Mouse (Mus musculus) hindbrain, postnatal 0 days (tissue): ENCODE data around the gene Pde9a. TPM values are rescaled to one million over a fixed set of nuclear protein-coding genes. Genes with fewer than 3 reads are reported as not detected.

Experiments
- ATAC-seq: fragments of 200-750 bp; cut with Nextera tagmentation; 2 replicates; pipeline ENCODE4 v1.8.0; 2017; ENCODE audit warnings: mild to moderate bottlenecking, moderate TSS enrichment, moderate library complexity
- DNase-seq: peaks from one replicate; pipeline ENCODE4 v3.0.0-alpha.2; 2015; ENCODE audit warnings: low spot score
- H3K27ac ChIP-seq: fragments of 300-500 bp; sonication (generic); 2 replicates; pipeline ENCODE4 v1.5.1; 2014; ENCODE audit warnings: mild to moderate bottlenecking
- H3K27me3 ChIP-seq: fragments of 300-500 bp; sonication (generic); 2 replicates; pipeline ENCODE4 v1.6.1; 2014; ENCODE audit warnings: low read length, mixed read lengths; ENCODE audit not compliant: insufficient read depth
- H3K36me3 ChIP-seq: fragments of 300-500 bp; sonication (generic); 2 replicates; pipeline ENCODE4 v1.6.1; 2014; ENCODE audit warnings: low read length, mixed read lengths; ENCODE audit not compliant: insufficient read depth
- H3K4me1 ChIP-seq: fragments of 300-500 bp; sonication (generic); 2 replicates; pipeline ENCODE4 v1.6.1; 2014; ENCODE audit warnings: antibody characterized with exemption, low read length, mixed read lengths; ENCODE audit not compliant: insufficient read depth
- H3K4me2 ChIP-seq: fragments of 300-500 bp; sonication (generic); 2 replicates; pipeline ENCODE4 v1.6.1; 2014; ENCODE audit warnings: low read depth, mild to moderate bottlenecking, low read length, moderate library complexity, mixed read lengths
- H3K4me3 ChIP-seq: fragments of 300-500 bp; sonication (generic); 2 replicates; pipeline ENCODE4 v1.5.1; 2014; ENCODE audit warnings: low read length
- H3K9ac ChIP-seq: fragments of 300-500 bp; sonication (generic); replicated peaks from 2 replicates; pipeline ENCODE4 v1.6.1; 2014; ENCODE audit warnings: mild to moderate bottlenecking, low read length, moderate library complexity, mixed read lengths
- H3K9me3 ChIP-seq: fragments of 300-500 bp; sonication (generic); 2 replicates; pipeline ENCODE4 v1.6.1; 2016; ENCODE audit warnings: low read length, mixed read lengths
- CTCF ChIP-seq: IDR thresholded peaks from 2 replicates; pipeline ENCODE4 v1.5.1; 2016; ENCODE audit warnings: antibody characterized with exemption, control low read depth, low read depth
- WGBS: fragments of 180-500 bp; shearing (Covaris S2); extraction: QIAGEN DNeasy Blood & Tissue Kit; methylation state at CpG from one replicate; pipeline ENCODE4 v1.1.7; 2014; 5-methylcytosine and 5-hydroxymethylcytosine counted together
- polyA plus RNA-seq: library from polyadenylated mRNA; unstranded; fragments of >200 nt; fragmentation: Nextera tagmentation; extraction: Ambion mirVana; gene quantifications from 2 replicates; pipeline ENCODE4 v1.2.1, GENCODE M21; 2015
- total RNA-seq: library from RNA; depleted of rRNA; stranded (reverse); fragments of >200 nt; gene quantifications from 2 replicates; pipeline ENCODE4 v1.2.3, GENCODE M21; 2014

The Pde9a gene
- total and polyA plus RNA-seq, 2 experiments from 2014 or later, result 35.2 to 39.8 TPM

DNA sequence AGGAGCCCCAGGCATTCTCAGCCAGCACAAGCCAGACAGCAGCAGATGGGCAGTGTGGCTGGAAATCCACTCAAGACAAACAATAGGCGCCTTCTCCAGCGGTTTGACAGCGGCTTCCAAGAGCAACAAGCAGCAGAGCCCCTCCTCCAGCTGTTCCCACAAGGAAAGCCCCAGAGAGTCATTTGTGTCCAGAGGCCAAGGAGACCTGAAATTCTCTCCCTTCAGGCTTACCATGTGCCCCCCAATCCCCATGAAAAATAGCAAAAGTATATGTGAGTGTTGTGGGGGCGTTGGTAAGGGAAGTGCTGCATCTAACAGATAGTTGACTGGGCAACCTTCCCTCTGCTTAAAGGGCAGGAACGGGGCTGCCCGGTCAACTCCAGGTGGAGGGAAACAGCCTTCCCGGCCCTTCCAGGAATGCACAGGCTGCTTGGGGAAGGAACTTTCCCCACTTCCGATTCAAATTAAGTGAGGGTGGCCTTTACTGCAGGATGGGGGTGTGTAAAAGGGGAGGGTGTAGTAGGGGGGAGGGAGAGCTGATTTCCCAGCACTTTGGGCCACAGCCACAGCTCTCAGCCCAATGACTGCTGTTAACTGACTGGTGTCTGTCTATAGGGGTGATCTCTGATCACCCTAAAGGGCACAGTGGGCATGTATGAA is 912 bp upstream of the Pde9a start:
- 16% methylated on average over 8 of the region's 8 CpGs for WGBS
- Histone ChIP-seq H3K9ac (peak overlapping the region; percentile 64; the same call in 1 of the 2 replicates), H3K4me2 (peak overlapping the region; percentile 69), H3K4me1 (peaks cover 37% of the 10 kb centered on the region), H3K27me3 (no peaks in the 10 kb centered on the region), H3K27ac (peak overlapping the region; percentile 78), H3K4me3 (no peak overlapping the region), H3K36me3 (no peaks in the 10 kb centered on the region), H3K9me3 (no peaks in the 10 kb centered on the region)
- ATAC-seq, result no peak; the same call in 1 of the 2 replicates
- no peak for TF ChIP-seq CTCF
- DNase-seq, result no peak

DNA sequence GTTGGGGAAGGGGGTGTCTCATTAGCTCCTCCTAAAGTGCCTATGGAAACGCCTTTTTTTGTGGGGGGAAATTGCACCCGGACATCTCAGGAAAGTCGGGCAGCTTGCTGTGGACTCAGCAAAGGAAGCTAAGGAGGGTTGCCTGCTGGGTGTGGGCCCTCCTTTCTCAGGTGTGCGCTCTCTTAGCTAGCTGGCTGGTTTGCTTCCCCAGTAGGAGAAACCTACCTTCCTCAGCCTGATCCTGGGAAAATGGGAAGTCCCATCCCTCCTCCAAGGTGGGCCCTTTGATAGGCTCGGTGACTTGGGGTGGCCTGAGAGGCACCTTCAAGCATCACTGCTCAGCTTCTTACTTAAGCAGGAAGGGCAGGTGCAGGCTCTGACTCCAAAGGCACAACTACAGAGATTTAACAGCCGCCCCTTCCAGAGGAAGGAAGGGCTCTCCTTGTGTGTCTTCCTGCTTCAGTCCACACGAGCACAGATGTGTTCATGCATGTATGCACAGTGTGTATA is 811 bp downstream of the Pde9a start:
- Histone ChIP-seq H3K9ac (peak overlapping the region; percentile 64), H3K4me1 (peaks cover 37% of the 10 kb centered on the region), H3K9me3 (no peaks in the 10 kb centered on the region), H3K4me3 (peak overlapping the region; percentile 69), H3K36me3 (no peaks in the 10 kb centered on the region), H3K27me3 (no peaks in the 10 kb centered on the region), H3K27ac (peak overlapping the region; percentile 78), H3K4me2 (peak overlapping the region; percentile 69)
- no peak for ATAC-seq
- DNase-seq, result no peak
- no peak for TF ChIP-seq CTCF
- WGBS, result 12% methylated on average over 7 of the region's 7 CpGs

DNA sequence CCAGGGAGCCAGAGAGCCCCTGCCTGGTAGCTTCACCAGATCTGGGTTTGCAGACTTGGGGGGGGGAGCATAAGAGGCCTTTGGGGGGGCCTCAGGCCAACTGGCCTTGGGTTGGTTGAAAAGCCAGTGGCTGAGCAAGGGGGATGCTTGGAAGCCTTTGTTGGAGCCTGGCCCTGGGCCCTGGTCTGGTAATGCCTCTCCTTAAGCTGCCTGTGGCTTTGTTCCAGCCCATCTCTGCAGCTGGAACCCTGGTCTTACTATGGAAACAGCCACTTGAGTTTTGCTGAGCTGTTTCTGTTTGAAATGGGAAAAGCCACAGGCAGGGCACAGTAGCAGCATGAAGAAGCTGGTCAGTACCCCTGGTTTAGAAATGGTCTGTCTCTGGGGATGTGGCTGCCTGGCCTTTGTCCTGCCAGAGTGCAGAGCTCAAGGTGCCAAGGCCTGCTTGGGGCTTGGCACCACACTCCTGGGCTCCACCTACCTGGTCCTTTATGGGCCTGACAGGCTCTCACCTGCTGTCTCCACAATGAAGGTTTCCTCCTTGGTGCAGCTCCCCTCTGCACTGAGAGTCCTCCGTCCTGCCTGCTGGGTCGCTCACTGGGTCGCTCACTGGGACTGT is 3.5 kb downstream of the Pde9a start:
- peak; percentile 81 for DNase-seq
- H3K4me1 ChIP-seq, result peaks cover 37% of the 10 kb centered on the region
- H3K4me3 ChIP-seq, result no peak overlapping the region
- TF ChIP-seq CTCF, result no peak
- peak overlapping the region; percentile 48; the same call in 1 of the 2 replicates for H3K27ac ChIP-seq
- ATAC-seq, result peak; percentile 36; the same call in 1 of the 2 replicates
- H3K27me3 ChIP-seq, result no peaks in the 10 kb centered on the region
- peak overlapping the region; percentile 13; the same call in 1 of the 2 replicates for H3K9ac ChIP-seq
- no peaks in the 10 kb centered on the region for H3K36me3 ChIP-seq
- no peaks in the 10 kb centered on the region for H3K9me3 ChIP-seq
- peak overlapping the region; percentile 69; the same call in 1 of the 2 replicates for H3K4me2 ChIP-seq
- WGBS, result 83% methylated on average over 3 of the region's 3 CpGs

DNA sequence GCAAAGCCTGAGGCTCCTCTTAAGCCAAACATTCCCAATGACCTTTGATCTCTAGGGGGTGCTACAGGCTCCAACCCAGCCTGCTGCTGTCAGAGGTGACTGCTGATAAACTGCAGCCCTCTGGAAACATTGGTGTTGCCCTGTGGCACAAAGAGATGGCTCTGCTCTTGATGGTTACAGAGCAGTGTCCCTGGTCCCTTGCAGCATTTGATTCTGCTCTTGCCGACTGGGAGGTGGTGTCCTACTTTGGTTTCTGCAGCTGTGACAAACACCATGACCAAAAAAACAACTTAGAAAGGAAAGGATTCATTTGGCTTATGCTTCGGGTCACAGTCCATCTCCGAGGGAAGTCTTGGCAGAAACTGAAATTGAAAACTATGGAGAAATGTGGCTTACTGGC is 5.5 kb downstream of the Pde9a start:
- Histone ChIP-seq H3K36me3 (no peaks in the 10 kb centered on the region), H3K27me3 (no peaks in the 10 kb centered on the region), H3K4me1 (peaks cover 28% of the 10 kb centered on the region), H3K4me3 (no peak overlapping the region), H3K27ac (no peak overlapping the region), H3K4me2 (no peak overlapping the region), H3K9ac (no peak overlapping the region), H3K9me3 (no peaks in the 10 kb centered on the region)
- ATAC-seq, result no peak
- WGBS, result 74% methylated on average over 3 of the region's 3 CpGs
- no peak for TF ChIP-seq CTCF
- DNase-seq, result no peak

DNA sequence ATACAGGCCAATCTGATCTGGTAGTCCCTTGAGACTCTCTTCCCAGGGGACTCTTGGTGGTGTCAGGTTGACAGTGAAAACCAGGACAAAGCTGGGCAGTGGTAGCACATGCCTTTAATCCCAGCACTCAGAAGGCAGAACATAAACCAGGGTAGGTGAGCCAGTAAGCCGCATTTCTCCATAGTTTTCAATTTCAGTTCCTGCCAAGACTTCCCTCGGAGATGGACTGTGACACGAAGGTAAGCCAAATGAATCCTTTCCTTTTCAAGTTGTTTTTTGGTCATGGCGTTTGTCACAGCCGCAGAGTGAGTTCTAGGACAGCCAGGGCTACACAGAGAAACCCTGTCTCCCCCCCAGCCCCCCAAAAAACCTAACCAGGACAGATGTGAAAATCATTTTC is 6.0 kb downstream of the Pde9a start:
- Histone ChIP-seq H3K36me3 (no peaks in the 10 kb centered on the region), H3K27me3 (no peaks in the 10 kb centered on the region), H3K27ac (no peak overlapping the region), H3K4me1 (peaks cover 25% of the 10 kb centered on the region), H3K9ac (no peak overlapping the region), H3K4me3 (no peak overlapping the region), H3K4me2 (no peak overlapping the region), H3K9me3 (no peaks in the 10 kb centered on the region)
- DNase-seq (no peak), ATAC-seq (no peak)
- WGBS, result 72% methylated on average over 5 of the region's 5 CpGs
- no peak for TF ChIP-seq CTCF

DNA sequence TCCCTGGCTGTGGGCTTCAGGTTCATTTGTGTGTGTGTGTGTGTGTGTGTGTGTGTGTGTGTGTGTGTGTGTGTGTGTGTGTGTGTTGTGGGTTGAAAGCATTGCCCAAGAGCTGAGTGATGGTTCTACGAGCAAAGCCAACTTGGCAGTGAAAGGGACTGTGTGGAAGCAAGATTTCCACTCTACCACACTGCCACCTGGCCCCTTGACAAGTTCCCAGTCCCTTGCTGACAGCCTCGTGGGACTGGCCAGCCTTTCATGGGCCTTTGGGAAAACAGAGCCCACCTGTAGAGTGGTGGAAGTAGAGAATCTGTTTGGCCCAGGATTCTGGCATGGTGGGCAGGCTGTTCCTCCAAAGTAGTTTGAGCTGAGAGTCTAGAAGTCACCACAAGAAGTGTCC is 7.8 kb downstream of the Pde9a start:
- Histone ChIP-seq H3K4me2 (no peak overlapping the region), H3K36me3 (no peaks in the 10 kb centered on the region), H3K27ac (no peak overlapping the region), H3K9me3 (no peaks in the 10 kb centered on the region), H3K4me1 (peaks cover 13% of the 10 kb centered on the region), H3K4me3 (no peak overlapping the region), H3K9ac (no peak overlapping the region), H3K27me3 (no peaks in the 10 kb centered on the region)
- DNase-seq (peak; percentile 50), ATAC-seq (peak; percentile 43)
- 39% methylated on average over 2 of the region's 2 CpGs for WGBS
- TF ChIP-seq CTCF, result no peak
